Mouse (Mus musculus) layer of hippocampus, adult 18-20 months (tissue): ENCODE data around the gene Cdc5l. TPM values are rescaled to one million over a fixed set of nuclear protein-coding genes. Genes with fewer than 3 reads are reported as not detected.
"Not testable (repeated sequence)": the region's sequence is repeated elsewhere in the genome, so short reads cannot be mapped to it uniquely, and the experiment has no call there.

ENCODE experiments used
- DNase-seq, 2 experiments: peaks; one replicate each; pipeline ENCODE4 v3.0.0; 2022; ENCODE audit warnings: low spot score in 2 of 2
- total RNA-seq, 2 experiments: library from RNA; stranded (reverse); gene quantifications; 2 replicates each; pipeline ENCODE4 v1.2.3; 2021

Cdc5l gene
- total RNA-seq, 2 experiments from 2014 or later = 58.7 TPM

DNA sequence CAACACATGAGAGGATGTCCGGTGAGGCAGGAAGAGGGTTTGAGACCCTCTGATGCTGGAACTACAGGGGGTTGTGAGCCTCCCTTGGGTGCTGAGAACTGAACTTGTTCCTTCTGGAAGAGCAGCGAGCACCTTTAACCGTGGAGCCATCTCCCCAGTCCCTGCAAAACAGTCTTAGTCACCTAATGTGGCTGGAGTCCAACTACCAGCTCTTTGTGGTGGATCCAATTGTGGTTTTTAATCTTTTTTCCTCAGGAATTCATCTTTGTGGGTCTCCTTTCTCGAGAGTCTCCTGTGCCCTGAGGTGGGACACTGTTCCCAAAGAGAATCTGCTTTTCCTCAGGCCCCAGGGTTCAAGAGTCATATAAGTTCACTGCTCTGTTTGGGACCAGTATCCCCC lies 12.4 kb upstream of the Cdc5l start:
- no peak for DNase-seq

DNA sequence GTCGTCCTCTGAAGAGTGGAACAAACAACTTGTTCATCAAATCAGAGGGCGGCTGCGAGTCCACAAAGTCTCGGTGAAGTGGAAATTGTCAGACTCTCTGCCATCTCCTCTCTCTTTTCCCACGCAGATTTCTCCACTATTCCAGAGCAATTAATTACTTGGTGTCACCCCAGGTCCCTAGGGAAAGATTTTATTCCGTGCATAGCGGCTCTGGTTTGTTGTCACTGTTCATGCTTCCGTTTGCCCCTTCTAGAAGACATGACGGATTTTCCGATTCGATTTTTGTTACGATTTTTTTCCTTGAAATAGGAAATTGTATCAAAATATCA lies 689 bp upstream of the Cdc5l start:
- DNase-seq = peak in 1 of 2 experiments; percentile 13

DNA sequence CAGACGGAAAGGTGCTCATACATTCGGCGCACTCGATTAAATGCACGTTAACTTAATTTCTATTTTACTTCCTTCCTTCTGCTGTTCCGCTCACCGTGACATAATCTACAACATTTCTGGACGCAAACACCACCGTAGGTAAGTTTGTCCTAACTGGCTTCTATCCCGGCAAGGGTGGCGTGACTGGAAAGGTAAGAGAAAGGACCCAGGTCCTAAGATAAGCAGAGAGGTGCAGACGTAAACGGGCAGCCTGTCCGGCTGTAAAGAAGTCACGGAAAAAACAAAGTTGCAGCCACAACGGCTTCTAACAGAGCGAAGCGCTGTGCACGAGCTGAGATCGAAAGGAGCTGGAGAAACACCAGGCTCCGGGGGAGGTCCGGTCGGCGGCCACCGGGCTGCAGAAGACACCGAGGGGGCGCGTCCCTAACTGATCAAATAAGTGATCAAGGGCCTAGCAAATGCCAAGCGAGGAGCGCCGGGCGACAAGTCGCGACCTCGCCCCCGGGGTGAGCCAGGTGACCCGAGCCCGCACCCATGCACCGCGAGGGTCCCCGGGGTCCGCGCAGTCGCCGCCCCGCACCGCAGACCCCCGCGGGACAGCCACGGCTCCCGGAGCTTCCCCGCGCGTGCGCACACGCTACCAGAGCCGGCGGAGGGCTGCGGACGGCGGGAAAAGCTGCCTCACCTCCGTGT lies 685 bp downstream of the Cdc5l start:
- no peak for DNase-seq

DNA sequence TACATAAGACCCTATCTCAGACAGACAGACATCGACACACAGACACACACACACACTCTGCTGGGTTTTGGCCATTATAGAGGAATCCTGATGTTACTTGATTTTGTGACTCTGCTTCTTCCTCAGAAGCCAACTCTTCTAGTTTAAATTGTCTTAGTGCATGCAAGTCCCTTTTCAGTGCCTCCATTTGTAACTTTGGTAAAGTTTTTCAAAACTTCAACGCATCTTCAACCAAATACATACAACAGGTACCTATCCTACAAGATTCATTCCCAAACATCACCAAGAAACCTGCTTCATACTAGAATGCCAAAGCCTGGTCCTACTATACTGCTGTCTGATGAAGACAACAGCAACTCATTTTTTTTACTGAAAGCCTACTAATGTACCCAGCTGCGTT lies 1.5 kb downstream of the Cdc5l start:
- no peak for DNase-seq

DNA sequence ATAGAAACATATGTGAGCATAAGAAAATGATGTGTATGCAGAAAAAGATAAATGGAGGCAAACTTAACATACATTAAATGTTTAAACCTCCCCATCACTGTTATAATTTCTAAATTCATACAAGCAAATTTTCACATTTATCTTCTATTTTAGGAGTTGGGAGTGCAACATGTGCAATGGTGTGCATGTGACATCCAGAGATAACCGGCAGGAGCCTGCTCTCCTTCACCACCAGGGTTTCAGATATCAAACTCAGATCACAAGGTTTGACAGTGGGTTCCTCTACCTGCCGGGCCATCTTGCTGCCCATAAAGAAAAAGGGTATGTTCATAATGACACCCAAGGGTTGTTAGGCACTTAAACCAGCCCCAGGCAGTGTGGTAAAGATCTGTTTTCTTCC lies 16.1 kb downstream of the Cdc5l start:
- DNase-seq = no peak

GRCm38 (mm10) chr17:45411617-45412016 lies 21.9 kb downstream of the Cdc5l start:
- not testable (repeated sequence) for DNase-seq

DNA sequence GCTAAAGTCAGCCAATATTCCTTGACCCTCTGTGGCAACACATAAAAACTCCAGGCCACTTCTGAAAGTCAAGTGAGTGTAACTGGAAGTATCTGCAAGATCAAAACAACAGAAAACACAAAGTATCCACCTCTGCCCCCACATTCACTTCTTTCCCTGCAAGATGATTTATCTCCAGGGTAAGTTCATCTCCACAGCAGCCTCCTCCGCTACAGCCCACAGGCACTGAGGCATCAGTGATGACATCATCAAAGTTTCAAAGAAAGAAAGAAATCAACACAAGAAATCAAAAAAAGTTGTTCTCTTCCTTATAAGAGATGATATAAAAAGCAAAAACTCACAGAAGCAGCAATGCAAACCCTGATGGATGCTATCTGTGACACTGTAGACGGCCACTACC lies 24.8 kb downstream of the Cdc5l start:
- DNase-seq = no peak

GRCm38 (mm10) chr17:45406281-45406680 lies 27.3 kb downstream of the Cdc5l start:
- no peak for DNase-seq

DNA sequence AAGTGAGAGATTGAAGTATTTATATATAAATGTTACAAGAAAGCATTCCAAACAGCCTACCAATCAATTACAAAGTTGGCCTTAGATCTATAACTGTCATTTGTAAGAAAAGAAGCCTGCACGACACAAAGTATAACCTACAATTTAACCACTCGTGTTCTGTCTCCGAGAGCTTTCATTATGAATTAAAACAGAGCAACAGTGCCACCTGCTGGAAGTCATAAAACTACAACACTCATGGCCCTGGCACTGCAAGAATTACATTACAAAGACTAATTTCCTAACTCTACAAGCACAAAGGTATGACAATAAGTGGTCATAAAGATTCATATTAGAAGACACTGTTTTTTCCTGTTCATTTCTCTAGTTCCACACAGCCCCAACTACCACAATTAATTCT lies 30.3 kb downstream of the Cdc5l start:
- peak; percentile 44 to 82 for DNase-seq

DNA sequence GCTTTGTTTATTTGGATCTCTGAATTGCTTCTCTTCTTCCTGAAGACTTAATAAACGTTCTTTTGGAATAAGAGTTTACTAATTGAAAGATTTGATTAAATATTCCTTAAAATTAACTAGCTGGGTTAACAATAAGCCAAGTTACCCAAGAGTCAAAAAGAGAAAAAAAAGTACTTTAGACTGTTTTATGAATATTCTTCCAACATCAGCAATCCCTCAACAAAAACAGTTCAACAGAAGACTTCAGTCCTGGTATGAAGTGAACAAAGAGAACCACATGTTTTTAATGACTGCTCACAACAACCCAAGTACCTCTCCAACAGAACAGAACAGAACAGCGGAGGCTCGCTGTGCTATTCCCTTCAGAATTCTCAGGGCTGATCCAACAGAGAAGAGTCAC lies 30.9 kb downstream of the Cdc5l start:
- no peak for DNase-seq

GRCm38 (mm10) chr17:45402126-45402525 lies 31.4 kb downstream of the Cdc5l start:
- no peak for DNase-seq

DNA sequence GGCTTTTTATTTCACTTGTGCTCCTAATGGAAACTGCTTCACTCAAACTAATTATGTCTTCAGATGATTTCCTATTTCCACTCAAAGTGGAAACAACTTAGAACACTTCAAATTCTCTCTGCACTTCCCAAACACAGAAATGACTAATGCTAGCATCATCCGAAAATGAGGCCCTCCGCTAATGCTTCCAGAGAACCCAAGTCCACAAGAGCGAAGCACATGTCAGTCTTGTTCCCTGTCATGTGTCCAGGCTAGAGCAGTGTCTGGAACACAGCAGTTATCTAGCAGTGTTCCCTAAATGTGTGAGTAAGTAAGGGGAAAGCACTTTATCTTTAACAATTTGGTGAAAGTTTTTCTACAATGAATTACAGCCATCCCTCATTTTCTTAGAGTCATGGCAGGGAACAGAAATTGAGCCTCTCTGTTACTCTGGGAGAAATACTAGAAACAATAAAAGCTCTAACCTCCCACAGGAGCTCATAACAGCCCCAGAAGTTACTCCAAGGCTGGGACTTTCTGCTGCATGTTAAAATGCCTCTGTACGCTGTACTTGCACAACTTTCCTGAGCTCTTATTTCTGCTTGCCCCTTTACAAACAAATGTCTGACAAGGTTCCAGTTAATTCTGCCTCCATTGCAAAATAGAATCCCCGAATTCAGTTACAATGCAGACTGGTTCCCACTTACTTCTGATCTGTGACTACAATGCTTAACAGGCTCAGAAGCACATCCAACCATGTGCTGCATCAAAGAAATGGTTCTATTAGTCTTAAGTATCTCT lies 32.2 kb downstream of the Cdc5l start:
- peak in 1 of 2 experiments; percentile 12 for DNase-seq

DNA sequence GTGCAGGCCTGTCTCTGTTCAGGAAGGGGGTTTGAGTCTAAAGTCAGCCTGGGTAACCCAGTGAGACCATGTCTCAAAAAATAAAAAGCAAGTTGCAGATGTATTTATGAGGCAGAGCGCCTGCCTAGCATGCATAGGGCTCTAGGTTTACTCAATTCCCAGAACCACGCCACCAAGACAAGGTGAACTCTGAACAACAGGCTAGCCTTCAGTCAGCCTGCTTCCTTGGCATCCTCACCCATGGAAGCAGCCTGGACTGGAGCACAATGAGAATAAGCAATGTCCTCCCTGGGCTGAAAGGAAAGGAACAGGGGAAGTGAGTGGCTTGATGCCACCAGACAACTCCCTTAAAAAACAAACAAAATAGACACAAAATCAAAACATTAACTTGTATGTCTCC lies 35.5 kb downstream of the Cdc5l start:
- no peak for DNase-seq

- no peak for DNase-seq
Observed at GRCm38 (mm10) chr17:45397541-45397940, 36.0 kb downstream of the Cdc5l start.

- no peak for DNase-seq
Observed at GRCm38 (mm10) chr17:45394612-45395011, 38.9 kb downstream of the Cdc5l start.

DNA sequence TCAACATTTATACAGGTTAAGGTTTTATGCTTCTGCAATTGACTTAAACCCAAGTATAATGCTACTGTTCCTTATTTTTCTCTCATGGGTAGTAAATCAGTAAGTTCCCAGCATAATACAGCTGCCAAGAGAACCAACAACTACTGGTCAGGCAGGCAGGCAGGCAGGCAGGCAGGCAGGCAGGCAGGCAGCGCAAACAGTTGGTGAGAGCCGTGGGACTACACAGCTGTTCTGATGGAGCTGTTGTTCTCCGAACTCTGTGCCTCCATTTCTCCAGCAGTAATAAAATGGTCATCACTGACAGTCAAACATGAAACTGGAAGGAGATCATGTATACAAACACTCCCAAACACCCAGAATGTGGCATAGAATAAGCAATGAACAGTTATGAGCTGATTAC lies 39.8 kb downstream of the Cdc5l start:
- no peak for DNase-seq

DNA sequence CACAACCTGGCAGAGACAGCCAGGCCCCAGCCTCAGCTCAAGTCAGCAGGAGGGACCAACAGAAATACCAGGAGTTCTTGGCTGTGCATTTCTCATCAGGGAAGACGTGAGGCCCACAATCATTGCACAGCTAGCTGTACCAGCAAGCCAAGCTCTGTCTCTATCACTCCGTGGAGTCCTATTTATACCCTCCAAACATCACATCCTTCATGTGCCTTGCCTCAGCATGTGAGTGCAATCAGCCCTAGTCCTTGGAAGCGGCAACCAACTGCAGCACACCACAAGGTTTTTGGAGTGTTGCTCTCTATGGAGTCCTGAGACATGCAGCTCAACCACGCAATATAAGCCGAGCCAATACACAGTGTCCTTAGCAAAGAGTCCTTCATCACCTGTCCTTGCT lies 43.6 kb downstream of the Cdc5l start:
- no peak for DNase-seq

DNA sequence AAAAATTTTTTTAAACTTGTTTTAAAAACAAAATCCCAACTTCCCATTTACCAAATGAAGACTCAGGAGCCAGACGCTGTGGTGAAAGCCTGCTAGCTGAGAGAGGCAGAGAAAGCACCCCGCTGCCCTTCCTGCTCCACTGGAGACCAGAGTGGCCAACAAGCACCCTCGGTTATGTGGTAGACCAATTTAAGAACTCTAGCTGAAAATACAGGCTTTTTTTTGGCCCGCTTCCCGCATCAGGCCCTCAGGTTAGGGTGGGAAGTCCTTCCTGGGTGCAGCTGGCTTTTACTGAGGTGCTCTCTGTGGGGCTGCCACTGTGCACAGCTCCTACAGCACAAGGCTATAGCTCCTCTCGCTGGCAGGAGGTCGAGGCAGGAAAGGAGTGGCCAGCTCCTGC lies 46.6 kb downstream of the Cdc5l start:
- no peak for DNase-seq

DNA sequence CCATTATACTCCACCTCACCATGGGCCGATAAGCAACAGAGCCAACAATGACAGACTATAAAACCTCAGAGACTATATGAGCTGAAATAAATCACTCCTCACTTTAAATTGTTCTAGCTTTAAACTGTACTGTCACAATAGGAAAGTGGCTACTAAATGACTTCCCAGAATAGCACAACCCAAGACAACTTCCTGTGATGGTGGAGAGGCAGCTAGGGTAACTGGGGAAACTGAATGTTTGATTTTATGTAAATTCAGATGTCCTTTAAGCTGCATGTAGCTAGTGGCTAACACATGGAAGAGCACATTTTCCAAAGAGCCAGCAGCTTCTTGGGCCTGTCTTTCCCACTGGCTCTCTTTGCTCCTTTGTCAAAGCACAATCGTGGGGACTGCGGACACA lies 50.2 kb downstream of the Cdc5l start:
- DNase-seq = no peak

DNA sequence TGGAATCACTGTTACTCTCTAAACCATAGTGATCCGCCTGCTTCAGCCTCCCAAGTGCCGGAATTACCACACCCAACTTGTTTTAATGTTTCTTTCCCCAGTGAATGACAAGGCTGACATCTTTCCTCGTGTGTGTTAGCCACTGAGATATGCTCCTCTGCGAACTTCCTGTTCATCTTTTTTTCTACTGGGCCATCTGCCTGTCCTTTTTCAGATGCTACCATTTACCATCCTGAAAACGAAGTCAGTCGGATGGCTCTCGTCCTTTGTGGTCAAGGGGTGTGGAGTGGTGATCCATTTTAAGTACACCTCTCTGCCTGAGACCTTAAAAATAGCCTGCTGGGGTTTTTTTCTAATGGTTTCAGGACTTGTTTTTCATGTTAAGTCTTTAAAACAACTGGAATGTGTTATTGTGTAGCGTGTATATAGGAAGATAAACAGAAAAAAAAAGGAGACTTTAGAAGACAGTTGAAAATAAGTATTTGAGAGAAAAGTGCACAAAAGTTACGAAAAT lies 54.2 kb downstream of the Cdc5l start:
- no peak for DNase-seq

- DNase-seq = no peak
Observed at GRCm38 (mm10) chr17:45377323-45377722, 56.2 kb downstream of the Cdc5l start.

- peak; percentile 69 to 79 for DNase-seq
Observed at GRCm38 (mm10) chr17:45373987-45374608, 59.4 kb downstream of the Cdc5l start.
